Mouse (Mus musculus) frontal cortex, postnatal 10 days (tissue): ENCODE measurements around the gene Chmp2b.

ENCODE experiments used
- DNase-seq, 2 experiments: peaks; one replicate each; pipeline ENCODE4 v3.0.0; 2022; ENCODE audit warnings: low spot score in 2 of 2, mixed read lengths in 1 of 2

Gene Chmp2b

DNA sequence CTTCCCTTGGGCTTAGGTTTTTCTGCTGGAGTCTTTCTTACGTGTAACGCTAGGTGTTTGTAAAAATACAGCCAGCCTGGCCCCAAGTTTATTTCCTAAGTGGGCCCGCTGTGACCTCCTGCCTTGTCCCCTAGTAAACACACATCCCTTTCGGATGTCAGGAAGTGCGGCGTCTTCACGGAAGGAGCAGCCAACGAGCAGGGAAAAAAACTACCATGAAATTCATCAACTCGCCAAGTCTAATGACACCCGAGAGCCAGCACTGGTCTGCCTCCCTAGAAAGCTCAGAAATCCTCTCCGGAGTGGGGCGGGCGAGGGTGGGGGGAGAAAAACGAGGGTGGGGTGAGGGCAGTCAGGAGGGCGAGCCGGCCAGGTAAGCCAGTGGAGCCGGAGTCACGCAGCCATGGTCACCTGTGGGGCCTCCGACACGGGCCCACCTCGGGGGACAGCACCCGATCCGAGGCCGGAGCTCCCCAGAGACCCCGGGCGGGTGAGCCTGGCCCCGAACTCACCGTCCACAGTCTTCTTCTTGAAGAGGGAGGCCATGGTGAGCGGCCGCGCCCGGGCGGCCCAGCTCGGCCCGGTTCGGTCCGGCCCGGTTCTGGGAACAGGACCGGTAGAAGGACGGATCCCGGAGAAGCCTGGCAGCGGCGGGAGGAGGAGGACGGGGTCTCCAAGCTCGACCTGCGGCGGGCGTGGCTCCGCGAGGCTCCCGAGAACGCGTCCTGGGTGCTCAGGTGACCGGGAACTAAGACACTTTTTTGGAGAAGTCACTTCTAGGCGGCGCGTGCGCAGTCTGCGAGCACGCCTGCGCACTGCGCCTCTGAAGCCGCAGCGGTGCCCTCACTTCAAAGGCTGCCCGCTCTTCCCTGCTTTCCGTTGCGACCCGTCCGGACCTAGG lies at the start of gene Chmp2b:
Chmp2b (minus strand) TSS at position 764 of the 901 bp plus-strand sequence.
- DNase-seq: peak; percentile 75 to 85

DNA sequence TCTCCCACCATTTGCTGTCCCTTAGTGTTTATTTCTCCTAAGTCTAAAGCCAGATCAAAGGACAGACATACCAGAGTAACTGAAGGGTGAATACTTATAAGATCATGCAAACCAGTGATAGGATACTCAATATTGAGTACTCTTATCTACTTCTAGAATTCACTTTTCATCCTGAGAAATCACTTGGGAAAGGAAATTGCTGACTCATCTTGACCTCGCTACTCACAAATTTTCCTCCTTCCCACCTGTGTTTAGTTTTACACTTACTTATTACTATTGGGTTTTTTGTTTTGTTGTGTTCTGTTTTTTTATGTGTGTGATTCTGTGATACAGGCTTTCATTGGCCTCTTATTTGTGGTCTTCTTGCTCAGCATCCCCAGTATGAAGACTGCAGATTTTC lies 49.2 kb upstream of the Chmp2b start:
- DNase-seq: no peak

DNA sequence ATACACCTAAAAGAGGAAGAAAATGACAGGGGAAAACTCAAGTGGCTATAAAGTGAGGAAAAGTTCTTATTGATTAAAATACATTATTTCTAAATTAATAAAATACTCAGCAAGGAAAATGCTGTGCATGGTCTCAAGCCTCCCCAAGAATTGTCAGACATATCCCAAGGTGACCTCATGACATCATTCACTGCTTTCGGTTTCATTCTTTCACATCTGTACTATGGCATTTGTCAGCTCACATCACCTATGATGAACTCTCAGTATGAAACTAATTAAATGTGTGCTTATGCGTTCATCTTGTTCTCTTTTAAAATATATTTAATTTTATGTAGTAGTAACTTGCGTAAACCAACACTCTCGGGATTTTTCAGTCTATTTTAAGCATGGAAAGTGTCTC lies 38.3 kb upstream of the Chmp2b start:
- DNase-seq: no peak

DNA sequence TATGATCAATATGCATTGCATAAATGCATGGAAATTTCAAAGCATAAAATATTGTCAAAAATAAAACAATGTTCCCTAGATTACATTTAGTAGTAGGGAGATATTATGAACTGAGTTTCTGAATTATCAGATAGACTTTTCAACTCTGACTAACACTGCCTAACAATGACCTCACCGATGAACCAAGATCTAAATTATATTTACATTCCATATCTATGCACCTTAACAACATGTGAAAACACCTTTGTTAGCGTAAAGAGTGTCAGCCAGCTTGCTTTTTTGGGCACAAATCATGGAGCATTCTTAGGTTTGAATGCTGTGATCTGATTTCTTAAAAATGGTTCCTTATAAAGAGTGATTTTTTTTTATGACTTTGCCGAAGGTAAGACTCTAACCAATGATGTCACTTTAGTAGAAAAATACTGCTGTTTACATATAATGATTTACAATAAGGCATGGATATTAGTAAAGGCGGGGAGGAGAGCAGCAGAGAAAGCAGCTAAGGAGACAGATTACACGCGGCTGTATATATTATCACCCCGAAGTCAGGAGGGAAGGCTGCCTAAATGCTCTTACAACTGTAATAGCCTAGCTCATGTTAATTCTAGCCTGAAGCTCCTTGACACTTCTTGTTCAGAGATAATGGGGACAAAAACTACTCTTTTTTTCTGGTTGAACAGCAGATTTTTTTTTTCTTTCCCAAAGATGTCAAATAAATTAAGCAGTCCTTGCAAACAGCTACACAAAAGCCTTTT lies 23.8 kb upstream of the Chmp2b start:
- DNase-seq: no peak

DNA sequence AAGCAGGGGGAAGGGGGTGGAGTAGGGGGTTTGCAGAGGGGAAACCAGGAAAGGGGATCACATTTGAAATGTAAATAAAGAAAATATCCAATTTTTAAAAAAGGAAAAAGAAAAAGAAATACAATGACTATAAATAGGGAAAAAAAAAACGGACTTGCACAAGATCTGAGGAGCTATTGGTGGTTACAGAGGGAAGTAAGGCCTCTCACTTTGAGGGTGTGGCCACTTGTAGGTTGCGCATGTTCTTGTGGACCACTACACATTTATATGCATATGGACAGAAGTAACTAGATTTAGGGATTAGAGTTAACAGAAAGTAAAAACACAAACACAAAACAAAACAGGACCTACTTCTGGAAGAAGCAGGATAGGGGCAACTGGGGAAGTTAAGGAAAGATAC lies 23.2 kb upstream of the Chmp2b start:
- DNase-seq: no peak

DNA sequence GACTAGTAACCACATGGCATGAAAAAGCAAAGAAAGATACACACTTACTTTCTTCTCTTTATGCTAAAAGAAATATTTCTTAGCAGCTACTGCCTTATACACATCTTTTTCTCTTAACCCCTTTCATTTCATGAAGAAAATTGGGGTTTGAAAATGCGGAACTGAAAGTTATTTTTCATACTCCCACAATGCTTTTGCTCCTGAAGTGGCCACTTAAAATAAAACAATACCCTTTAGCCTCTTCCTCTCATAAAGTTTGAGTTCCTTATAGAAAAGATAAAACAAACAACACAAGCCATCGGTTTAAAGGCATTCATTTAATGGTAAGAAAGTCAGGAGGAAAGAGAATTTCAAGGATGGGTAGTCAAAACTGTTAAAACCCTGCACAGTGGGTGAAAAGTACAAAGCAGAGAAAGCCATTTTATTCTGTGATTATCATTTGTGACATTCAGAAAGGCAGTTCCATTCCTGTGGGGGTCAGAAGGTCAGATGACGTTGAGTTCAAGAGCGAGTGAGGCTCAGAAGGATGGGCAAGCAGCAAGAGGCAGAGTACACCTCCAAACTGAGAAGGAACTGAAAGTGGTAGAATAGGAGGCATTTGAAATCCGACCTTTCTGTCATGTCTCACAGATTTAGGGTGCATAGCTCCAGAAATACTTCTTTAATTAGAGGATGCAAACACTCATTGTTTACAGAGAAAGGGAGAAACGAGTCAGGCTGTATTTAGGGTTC lies 14.9 kb upstream of the Chmp2b start:
- DNase-seq: no peak

DNA sequence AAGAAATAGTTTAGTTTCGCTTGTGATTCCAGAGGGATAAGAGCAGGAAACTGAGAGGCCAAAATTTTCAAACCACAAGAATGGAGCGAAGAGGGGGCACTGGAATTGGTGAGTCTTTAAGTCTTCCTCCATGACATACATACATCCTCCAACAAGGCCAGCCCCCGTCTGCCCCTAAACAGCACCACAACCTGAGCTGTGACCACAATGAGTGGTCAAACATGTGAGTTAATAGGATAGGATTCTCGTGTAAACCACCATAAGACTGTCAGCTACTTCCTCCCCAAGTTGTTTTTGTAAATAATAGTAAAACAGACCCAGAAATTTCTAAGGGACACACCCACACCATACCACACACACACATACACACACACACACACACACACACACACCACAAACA lies 6.3 kb upstream of the Chmp2b start:
- DNase-seq: no peak

DNA sequence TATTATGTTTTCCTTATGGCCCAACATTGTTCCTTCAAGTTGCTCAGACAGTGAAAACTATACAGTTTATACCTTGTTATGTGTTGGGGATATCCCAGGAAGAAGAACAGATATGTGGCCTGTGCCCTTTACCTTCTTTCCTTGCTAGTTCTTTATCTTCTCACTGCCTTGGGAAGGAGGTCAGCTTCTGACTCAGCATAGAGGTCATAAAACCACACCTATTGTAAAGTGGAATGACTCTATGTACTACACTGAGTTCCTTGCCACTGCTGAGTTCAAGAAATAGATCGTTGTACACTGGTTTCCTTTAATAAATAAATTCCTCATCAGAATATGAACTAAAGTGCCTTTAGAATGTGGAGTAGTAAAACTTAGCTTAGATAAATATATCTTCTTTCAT lies 2.4 kb upstream of the Chmp2b start:
- DNase-seq: no peak

DNA sequence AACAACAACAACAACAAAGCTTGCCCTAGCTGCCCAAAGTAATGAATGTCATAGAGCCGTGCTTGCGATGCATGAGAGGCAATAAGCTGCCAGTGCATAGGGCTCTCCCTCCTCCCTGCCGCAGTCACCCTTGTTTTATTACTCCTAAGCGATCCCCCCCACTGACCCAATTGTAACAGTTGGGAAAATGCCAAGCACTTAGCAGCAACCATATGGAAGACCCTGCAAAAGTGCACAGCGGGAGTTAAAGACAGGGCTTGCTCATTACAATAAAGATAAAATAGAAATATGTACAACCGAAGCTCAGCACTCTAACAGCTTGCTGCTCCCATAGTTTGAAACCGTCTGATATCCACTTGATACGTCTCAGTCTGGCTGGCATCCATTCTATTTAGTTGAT lies 1.8 kb upstream of the Chmp2b start:
- no peak for DNase-seq

DNA sequence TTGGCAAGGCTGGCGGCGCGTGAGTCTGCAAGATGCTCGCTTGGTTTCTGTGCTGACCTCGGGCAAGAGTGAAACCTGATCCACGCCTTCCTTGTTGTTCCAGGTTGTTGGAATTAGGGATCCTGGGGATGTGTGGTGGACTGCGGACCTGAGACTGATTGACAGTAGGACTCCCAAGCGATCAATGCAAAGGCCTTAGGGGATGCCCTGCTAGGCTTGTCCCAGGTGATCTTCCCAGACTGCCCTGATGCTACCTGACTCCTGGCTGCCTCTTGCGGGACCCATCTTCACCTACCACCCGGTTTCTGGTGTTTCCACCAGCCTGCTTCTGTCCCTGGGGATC lies 309 bp upstream of the Chmp2b start:
- DNase-seq: no peak

DNA sequence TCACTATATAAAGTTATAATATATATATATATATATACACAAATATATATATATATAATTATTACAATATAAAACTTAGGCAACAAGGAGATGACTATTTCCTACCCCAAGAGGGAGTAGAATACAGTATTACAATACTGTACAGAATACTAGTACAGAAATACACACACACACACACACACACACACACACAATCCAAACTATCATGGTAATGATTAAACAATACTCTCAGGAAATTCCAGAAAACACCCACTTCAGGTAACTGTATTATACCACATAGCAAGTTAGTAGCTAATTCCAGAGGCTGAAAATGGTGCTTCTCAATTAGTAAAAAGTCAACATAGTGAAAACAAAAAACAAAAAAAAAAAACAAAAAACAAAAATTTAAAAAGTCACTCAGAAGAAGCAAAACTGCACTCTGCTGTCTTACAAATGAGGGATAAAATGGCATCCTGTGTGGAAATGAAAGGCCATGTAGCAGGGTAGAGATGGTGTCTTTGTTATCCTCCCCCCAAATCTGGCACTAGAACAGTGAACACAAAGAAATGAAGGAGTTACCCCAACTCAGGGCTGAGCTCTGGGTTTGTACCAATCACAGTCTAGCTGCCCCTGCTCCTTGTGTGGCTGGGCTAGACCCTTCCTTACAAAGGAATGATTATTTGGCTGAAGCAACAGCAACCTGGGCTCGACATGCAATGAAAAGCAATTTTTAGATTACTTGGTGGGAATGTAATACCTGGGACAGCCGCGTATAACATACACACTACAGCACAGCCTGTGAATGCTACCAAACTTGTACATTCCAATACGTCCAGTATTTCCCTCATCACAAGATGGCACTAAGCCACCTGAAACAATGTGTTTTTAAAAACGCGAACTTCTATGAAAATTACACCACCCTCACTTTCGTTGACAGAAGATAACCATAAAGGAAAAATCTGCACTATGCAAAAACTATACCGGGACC lies 1.2 kb downstream of the Chmp2b start:
- no peak for DNase-seq

DNA sequence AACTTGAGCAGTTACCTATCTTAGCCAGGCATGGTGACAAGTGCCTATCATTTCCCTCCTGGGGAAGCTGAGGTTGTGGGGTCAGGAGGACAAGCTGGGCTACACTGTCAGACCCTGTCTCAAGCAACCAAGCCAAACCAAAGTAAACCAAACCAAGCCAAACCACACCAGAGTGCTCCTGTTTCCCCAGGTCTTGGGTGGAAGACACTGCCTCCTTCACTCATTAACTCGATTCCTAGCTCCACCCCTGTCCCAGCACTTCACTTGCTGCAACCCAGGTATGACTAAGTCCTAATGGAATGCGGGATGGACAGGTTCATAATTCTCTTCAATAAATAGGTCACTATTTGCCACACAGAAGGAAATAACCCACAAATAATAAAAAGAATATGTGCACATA lies 2.9 kb downstream of the Chmp2b start:
- DNase-seq: no peak

DNA sequence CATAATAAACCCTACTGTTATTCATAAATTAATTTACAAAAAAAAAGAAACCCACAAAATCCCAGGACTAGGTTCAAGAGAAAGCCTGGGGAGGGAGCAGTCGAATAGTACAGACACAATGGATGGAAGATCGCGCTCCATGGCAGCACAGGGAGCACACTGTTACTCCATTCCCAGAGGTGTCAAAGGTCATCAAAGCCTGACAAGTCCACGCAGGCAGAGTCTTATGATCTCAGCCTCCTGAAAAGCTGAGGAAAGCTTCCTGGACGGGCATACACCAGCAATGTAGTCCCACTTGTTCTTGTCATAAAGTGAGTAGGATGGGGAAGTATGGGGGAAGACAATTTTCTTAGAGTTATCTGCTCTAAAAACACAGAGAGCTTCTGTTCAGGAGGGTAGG lies 5.2 kb downstream of the Chmp2b start:
- DNase-seq: no peak

DNA sequence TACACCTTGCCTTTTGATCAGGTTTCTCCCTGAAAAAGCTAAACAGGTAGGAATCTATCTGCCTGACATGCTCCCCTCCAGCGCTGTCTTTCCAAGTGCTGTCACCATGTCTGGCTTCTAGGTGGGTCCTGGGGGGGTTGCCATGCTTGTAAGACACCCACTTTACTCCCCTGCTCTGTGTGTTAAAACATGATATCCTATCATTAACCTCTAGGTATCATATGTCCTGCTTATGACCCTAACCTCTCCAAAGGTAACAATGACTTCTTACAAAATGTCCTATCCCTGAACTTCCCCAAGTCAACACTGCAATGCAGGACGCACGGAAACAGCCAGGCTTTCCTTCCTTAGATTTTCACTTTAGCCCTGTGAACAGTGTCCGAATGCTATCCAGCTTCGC lies 8.3 kb downstream of the Chmp2b start:
- no peak for DNase-seq

DNA sequence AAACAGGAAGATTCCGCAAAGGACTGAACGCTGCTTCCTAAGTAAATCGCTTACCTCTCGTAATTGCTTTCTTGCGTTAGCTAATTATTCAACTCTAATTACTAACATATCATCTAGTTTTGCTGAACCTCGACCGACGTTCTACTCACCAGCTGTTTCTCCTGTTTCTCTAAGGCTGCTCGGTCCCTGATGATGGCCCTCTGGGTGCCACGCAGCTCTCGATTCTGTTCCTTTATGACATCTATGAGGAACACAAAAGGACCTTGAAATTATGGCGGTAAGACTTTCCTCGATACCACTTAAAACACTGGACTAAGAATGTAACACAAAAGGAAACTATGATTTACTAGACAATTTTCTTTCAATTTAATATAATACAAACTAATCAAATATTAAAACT lies 11.7 kb downstream of the Chmp2b start:
- no peak for DNase-seq

DNA sequence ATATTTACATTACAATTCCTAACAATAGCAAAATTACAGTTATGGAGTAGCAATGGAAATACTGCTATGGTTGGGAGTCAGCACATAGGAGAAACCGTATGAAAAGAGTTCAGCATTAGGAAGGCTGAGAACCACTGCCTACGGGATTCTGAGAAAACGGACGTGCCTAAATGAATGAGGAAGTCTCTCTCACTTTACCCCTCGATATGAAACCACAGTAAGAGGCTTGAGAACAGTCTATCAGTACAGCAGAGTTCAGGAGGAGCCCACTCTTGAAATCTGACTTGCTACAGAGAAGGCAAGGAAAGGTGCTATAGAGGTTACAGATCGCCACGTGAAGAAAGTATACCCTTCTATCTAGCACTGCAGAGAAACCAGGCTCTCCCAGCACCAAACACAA lies 13.6 kb downstream of the Chmp2b start:
- no peak for DNase-seq

DNA sequence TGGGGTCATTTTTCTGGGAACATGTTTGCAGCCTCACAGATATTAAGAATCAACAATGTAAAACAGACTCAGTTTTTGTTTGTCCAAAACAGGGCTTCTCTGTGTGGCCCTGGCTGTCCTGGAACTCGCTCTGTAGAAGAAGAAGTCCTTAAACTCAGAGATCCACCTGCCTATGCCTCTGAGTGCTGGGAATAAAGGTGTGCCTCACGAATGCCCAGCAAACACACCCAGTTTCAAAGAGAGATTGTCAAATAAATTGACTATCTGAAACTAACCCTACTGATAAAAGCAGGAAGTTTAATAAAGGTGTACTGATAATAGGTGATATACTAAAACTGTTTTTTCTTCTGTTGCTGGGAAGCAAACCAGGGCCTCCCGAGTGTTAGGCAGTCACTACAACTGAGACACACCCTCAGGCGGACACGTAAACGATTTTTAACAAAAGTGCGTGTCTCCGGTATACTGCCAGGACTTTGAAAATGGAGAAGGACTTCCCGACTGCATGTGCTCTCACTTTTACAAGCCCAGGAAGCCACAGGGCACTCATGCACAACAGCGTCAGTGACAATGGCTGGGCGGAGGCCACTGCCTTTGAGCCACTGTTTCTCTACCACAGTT lies 18.7 kb downstream of the Chmp2b start:
- DNase-seq: no peak

DNA sequence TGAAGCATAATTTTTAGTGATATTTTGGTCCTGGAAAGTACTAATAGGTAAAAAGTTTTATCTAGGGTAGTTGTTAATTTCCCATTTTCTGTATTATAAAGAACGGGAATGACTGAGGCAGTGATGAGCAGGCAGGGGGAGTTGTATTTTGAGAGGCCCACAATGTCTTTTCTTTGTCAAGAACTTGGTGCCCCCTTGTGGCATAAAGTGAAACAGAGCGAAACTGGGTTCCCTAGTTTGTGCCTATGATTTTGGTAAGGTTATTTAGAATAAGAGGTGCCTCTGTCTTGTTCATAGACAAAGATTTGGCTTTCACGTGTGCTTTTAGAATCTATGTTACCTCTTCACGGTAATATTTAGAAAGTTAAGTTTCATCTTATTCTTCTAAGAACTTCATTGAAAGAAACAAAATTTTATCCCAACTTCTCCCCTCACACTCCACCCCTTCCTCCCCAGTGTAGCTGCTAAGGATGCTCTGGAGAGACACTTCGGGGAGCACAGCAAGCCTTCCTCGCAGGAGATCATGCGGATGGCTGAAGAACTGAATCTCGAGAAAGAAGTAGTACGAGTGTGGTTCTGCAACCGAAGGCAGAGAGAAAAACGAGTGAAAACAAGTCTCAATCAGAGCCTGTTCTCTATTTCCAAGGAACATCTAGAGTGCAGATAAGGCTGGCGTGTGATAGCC lies 29.1 kb downstream of the Chmp2b start:
- peak; percentile 29 to 40 for DNase-seq

DNA sequence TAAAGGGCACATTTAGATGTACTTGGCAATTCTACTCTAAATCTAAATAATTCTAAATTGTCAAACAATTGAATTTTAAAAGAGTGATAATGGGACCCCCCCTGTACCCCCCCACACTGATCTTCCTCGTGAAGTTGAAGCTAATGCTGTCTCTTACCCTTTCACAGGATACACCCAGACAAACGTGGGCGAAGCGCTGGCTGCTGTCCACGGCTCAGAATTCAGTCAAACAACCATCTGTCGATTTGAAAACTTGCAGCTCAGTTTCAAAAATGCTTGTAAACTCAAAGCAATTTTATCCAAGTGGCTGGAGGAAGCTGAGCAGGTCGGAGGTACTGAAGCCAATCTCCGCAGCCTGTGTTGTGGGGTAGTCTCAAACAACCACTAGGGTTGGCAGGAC lies 30.9 kb downstream of the Chmp2b start:
- DNase-seq: peak; percentile 44 to 51

DNA sequence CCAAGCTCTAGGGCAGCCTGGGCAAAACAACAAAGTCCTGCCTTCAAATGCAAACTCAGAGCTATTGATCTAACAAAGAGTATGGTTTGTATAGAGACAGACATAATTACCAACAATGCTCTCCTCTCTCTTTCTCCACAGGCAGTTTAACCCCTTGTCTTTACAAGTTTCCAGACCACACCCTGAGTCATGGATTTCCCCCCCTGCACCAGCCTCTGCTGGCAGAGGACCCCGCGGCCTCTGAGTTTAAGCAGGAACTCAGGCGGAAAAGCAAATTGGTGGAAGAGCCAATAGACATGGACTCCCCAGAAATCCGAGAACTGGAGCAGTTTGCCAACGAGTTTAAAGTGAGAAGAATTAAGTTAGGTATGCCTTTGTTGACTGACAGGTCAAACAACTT lies 32.9 kb downstream of the Chmp2b start:
- no peak for DNase-seq
